Mouse (Mus musculus) stomach, postnatal 0 days (tissue): ENCODE measurements at regions not wholly inside any gene's neighbourhood (a gene's known extent, or its start where the extent isn't known, plus 50 kb on each side); places are given as distances from the start of the nearest gene placed in this dataset.

ENCODE experiments used
- ATAC-seq: fragments of 200-750 bp; cut with Nextera tagmentation; 2 replicates; pipeline ENCODE4 v1.8.0; 2017; ENCODE audit not compliant: low FRiP score, low TSS enrichment
- DNase-seq: peaks from one replicate; pipeline ENCODE4 v3.0.0-alpha.2; 2016; ENCODE audit warnings: low spot score
- H3K27ac ChIP-seq: fragments of 300-500 bp; sonication (generic); replicated peaks from 2 replicates; pipeline ENCODE4 v1.5.1; 2014; ENCODE audit warnings: mild to moderate bottlenecking, control low read depth
- H3K27me3 ChIP-seq: fragments of 300-500 bp; sonication (generic); 2 replicates; pipeline ENCODE4 v1.6.1; 2014; ENCODE audit warnings: low read length; ENCODE audit not compliant: control insufficient read depth, insufficient read depth
- H3K36me3 ChIP-seq: fragments of 300-500 bp; sonication (generic); 2 replicates; pipeline ENCODE4 v1.6.1; 2014; ENCODE audit warnings: low read length, mixed read lengths; ENCODE audit not compliant: control insufficient read depth, insufficient read depth
- H3K4me1 ChIP-seq: fragments of 300-500 bp; sonication (generic); replicated peaks from 2 replicates; pipeline ENCODE4 v1.6.1; 2014; ENCODE audit warnings: antibody characterized with exemption; ENCODE audit not compliant: control insufficient read depth, insufficient read depth
- H3K4me2 ChIP-seq: fragments of 300-500 bp; sonication (generic); replicated peaks from 2 replicates; pipeline ENCODE4 v1.6.1; 2014; ENCODE audit warnings: low read depth, mild to moderate bottlenecking, control low read depth, moderate library complexity
- H3K4me3 ChIP-seq: fragments of 300-500 bp; sonication (generic); 2 replicates; pipeline ENCODE4 v1.5.1; 2014; ENCODE audit warnings: low read depth, low read length, control low read depth
- H3K9ac ChIP-seq: fragments of 300-500 bp; sonication (generic); 2 replicates; pipeline ENCODE4 v1.6.1; 2014; ENCODE audit warnings: mild to moderate bottlenecking, low read length, control low read depth, mixed read lengths
- H3K9me3 ChIP-seq: fragments of 300-500 bp; sonication (generic); 2 replicates; pipeline ENCODE4 v1.6.1; 2016; ENCODE audit warnings: low read length; ENCODE audit not compliant: control insufficient read depth
- CTCF ChIP-seq: IDR thresholded peaks from 2 replicates; pipeline ENCODE4 v1.5.1; 2016; ENCODE audit warnings: antibody characterized with exemption, low read depth, mild to moderate bottlenecking, moderate library complexity
- EP300 ChIP-seq: optimal IDR thresholded peaks from 2 replicates; pipeline ENCODE3; 2016; ENCODE audit warnings: antibody characterized with exemption
- WGBS: fragments of 180-500 bp; shearing (Covaris S2); extraction: QIAGEN DNeasy Blood & Tissue Kit; methylation state at CpG from one replicate; pipeline ENCODE4 v1.1.7; 2014; 5-methylcytosine and 5-hydroxymethylcytosine counted together

GRCm38 (mm10) chr1:137213717-137214116 lies 253.5 kb upstream of the Nr5a2 start:
- Histone ChIP-seq H3K9me3 (no peaks in the 10 kb centered on the region), H3K36me3 (no peaks in the 10 kb centered on the region), H3K9ac (no peak overlapping the region), H3K27me3 (no peaks in the 10 kb centered on the region), H3K4me3 (no peak overlapping the region), H3K27ac (no peak overlapping the region), H3K4me2 (no peak overlapping the region), H3K4me1 (no peaks in the 10 kb centered on the region)
- DNase-seq, result no peak
- ATAC-seq, result no peak
- TF ChIP-seq EP300 (no peak), CTCF (no peak)
- 89% methylated on average over 5 of the region's 5 CpGs for whole genome bisulfite sequencing

GRCm38 (mm10) chr1:137212856-137213255 lies 252.6 kb upstream of the Nr5a2 start:
- Histone ChIP-seq H3K4me3 (no peak overlapping the region), H3K4me1 (no peaks in the 10 kb centered on the region), H3K9ac (no peak overlapping the region), H3K27me3 (no peaks in the 10 kb centered on the region), H3K36me3 (no peaks in the 10 kb centered on the region), H3K4me2 (no peak overlapping the region), H3K9me3 (no peaks in the 10 kb centered on the region), H3K27ac (no peak overlapping the region)
- no peak for TF ChIP-seq CTCF
- no peak for TF ChIP-seq EP300
- DNase-seq (no peak), ATAC-seq (no peak)
- 44% methylated on average over 3 of the region's 3 CpGs for WGBS

GRCm38 (mm10) chr1:137204371-137204770 lies 244.1 kb upstream of the Nr5a2 start:
- 68% methylated on average over 7 of the region's 7 CpGs for WGBS
- TF ChIP-seq CTCF, result no peak
- Histone ChIP-seq H3K4me2 (no peak overlapping the region), H3K9me3 (no peaks in the 10 kb centered on the region), H3K36me3 (no peaks in the 10 kb centered on the region), H3K4me1 (no peaks in the 10 kb centered on the region), H3K27ac (no peak overlapping the region), H3K4me3 (no peak overlapping the region), H3K9ac (no peak overlapping the region), H3K27me3 (no peaks in the 10 kb centered on the region)
- DNase-seq (no peak), ATAC-seq (no peak)

- Histone ChIP-seq H3K27me3 (no peaks in the 10 kb centered on the region), H3K9me3 (no peaks in the 10 kb centered on the region), H3K4me3 (no peak overlapping the region), H3K27ac (no peak overlapping the region), H3K4me1 (no peaks in the 10 kb centered on the region), H3K9ac (no peak overlapping the region), H3K36me3 (no peaks in the 10 kb centered on the region), H3K4me2 (no peak overlapping the region)
- TF ChIP-seq EP300 (no peak), CTCF (no peak)
- ATAC-seq (no peak), DNase-seq (no peak)
- WGBS, result 65% methylated on average over 8 of the region's 8 CpGs
These were observed 243.3 kb upstream of the Nr5a2 start for GRCm38 (mm10) chr1:137203512-137203911.

GRCm38 (mm10) chr1:137200931-137201330 lies 240.7 kb upstream of the Nr5a2 start:
- no peaks in the 10 kb centered on the region for H3K36me3 ChIP-seq
- H3K27me3 ChIP-seq, result no peaks in the 10 kb centered on the region
- H3K4me1 ChIP-seq, result no peaks in the 10 kb centered on the region
- H3K4me3 ChIP-seq, result no peak overlapping the region
- 83% methylated on average over 11 of the region's 11 CpGs for WGBS
- ATAC-seq (no peak), DNase-seq (no peak)
- H3K9ac ChIP-seq, result no peak overlapping the region
- H3K27ac ChIP-seq, result no peak overlapping the region
- no peak overlapping the region for H3K4me2 ChIP-seq
- H3K9me3 ChIP-seq, result no peaks in the 10 kb centered on the region
- no peak for TF ChIP-seq EP300
- no peak for TF ChIP-seq CTCF

GRCm38 (mm10) chr1:137195962-137196361 lies 235.7 kb upstream of the Nr5a2 start:
- Histone ChIP-seq H3K27ac (no peak overlapping the region), H3K4me2 (no peak overlapping the region), H3K4me3 (no peak overlapping the region), H3K9me3 (no peaks in the 10 kb centered on the region), H3K9ac (no peak overlapping the region), H3K27me3 (no peaks in the 10 kb centered on the region), H3K36me3 (no peaks in the 10 kb centered on the region), H3K4me1 (no peaks in the 10 kb centered on the region)
- no peak for TF ChIP-seq EP300
- no peak for TF ChIP-seq CTCF
- DNase-seq (no peak), ATAC-seq (no peak)
